Mouse (Mus musculus) small intestine, adult 2 months (tissue): ENCODE measurements at regions not wholly inside any gene's neighbourhood (a gene's known extent, or its start where the extent isn't known, plus 50 kb on each side); places are given as distances from the start of the nearest gene placed in this dataset.

Experiments
- CTCF ChIP-seq: fragments of 200-500 bp; IDR thresholded peaks from 2 replicates; pipeline ENCODE4 v1.5.1; 2012; ENCODE audit warnings: low read depth, mild to moderate bottlenecking, control low read depth, inconsistent platforms, low read length, moderate library complexity, mixed read lengths; ENCODE audit not compliant: insufficient replicate concordance, insufficient read length; ENCODE audit errors: extremely low read depth
- POLR2A ChIP-seq: fragments of 200-500 bp; IDR thresholded peaks from 2 replicates; pipeline ENCODE4 v1.6.1; 2012; ENCODE audit warnings: low read depth, mild to moderate bottlenecking, control low read depth, inconsistent platforms, low read length, moderate library complexity

DNA sequence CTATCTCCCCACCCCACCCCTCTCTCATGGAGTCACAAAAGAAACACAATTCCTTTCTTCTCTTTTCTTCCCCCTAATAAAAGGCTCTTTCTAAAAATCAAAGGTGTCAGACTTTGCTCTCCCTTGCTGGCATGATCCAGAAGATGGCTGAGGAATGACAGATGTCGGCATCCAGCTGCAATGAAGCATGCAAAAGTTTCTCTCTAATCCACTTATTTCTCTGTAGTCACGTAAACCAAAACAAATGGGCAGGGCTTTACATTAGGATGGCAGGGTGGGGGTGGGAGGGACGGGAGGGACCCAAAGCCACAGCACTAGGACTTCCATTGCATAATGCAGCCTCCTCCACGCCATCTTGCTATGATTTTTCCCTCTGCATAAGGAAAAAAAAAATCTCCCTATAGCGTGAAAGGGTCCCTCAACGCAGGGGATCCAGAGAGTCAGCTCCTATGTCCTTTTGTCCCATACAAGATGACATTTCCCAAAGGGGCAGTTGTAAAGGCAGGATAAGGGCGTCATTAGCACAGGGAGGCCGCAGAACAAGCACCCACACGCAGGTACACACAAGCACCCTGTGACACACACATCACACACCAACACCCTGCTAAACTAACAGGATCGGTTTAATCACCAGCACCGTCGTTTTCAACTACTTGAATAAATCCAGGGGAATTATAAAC, 437.1 kb downstream of the Zfp536 start:
- no peak for TF ChIP-seq CTCF
- no peak for TF ChIP-seq POLR2A
